In genomic region chr2:35720104-35720503, GRCm38 (mm10) we compare ENCODE assay signal across 15 mouse cellular contexts.
DNase-seq lines count a peak whose midpoint lies in the region; ATAC-seq and TF ChIP-seq lines count a peak whose summit lies in the region.
"Had no signal": no experiment of that assay in that cellular context is flagged by ENCODE, and none has a peak within 500 bp of the region (broad histone marks: within the 10 kb centered on the region; RNA-seq: fewer than 3 reads in every experiment).

No protein-coding gene starts in this region.

- H3K36me3 ChIP-seq in heart, adult 2 months (ENCODE audit: control insufficient read depth, insufficient read depth, low read length) = no peaks in the 10 kb centered on the region
- H3K36me3 ChIP-seq in heart, embryonic 11.5 days (ENCODE audit: control insufficient read depth, insufficient read depth, low read length) = peaks cover 79% of the 10 kb centered on the region
- H3K36me3 ChIP-seq in embryonic facial prominence, embryonic 10.5 days (replicated peaks) = peaks cover 98% of the 10 kb centered on the region
- H3K36me3 ChIP-seq in midbrain, embryonic 16.5 days (ENCODE audit: control insufficient read depth, insufficient read depth, low read length) = peaks cover 42% of the 10 kb centered on the region

- no peak for TF ChIP-seq EP300 in heart, adult 2 months (IDR thresholded peaks at IDR 0.05; ENCODE audit: insufficient read depth, low read depth, low read length)

- TF ChIP-seq CTCF in heart, adult 2 months (IDR thresholded peaks at IDR 0.05) = no peak
- no peak for TF ChIP-seq CTCF in Patski (IDR thresholded peaks at IDR 0.05)

- no peak overlapping the region for H3K9ac ChIP-seq in heart, adult 2 months (ENCODE audit: low read depth, low read length)
- no peak overlapping the region for H3K9ac ChIP-seq in heart, embryonic 11.5 days (ENCODE audit: low read depth, low read length)
- no peak overlapping the region for H3K9ac ChIP-seq in midbrain, embryonic 16.5 days (ENCODE audit: low read depth, low read length)

- ATAC-seq in heart, embryonic 11.5 days (replicated peaks; ENCODE audit: insufficient number of reproducible peaks, low FRiP score, low TSS enrichment) = no peak
- peak; percentile 3 for ATAC-seq in Patski
- ATAC-seq in midbrain, embryonic 16.5 days = no peak
- ATAC-seq: forebrain, embryonic 14.5 days had no signal

- no peaks in the 10 kb centered on the region for H3K79me2 ChIP-seq in heart, adult 2 months (replicated peaks; ENCODE audit: control insufficient read depth, insufficient read depth, low read length)

- H3K4me1 ChIP-seq in heart, adult 2 months (ENCODE audit: control insufficient read depth, insufficient read depth, low read length) = peaks cover 11% of the 10 kb centered on the region
- H3K4me1 ChIP-seq in heart, embryonic 11.5 days (ENCODE audit: control insufficient read depth, insufficient read depth, low read length) = peaks cover 5% of the 10 kb centered on the region
- H3K4me1 ChIP-seq in embryonic facial prominence, embryonic 10.5 days = no peaks in the 10 kb centered on the region
- no peaks in the 10 kb centered on the region for H3K4me1 ChIP-seq in midbrain, embryonic 16.5 days (ENCODE audit: control insufficient read depth, insufficient read depth, low read length)

- H3K4me2 ChIP-seq in heart, embryonic 11.5 days = no peak overlapping the region
- H3K4me2 ChIP-seq in midbrain, embryonic 16.5 days (ENCODE audit: low read length) = no peak overlapping the region
- H3K4me2 ChIP-seq: liver, embryonic 11.5 days; midbrain, embryonic 11.5 days had no signal

- H3K27me3 ChIP-seq in heart, adult 2 months (ENCODE audit: control insufficient read depth, insufficient read depth, low read length) = no peaks in the 10 kb centered on the region
- H3K27me3 ChIP-seq in heart, embryonic 11.5 days (ENCODE audit: control insufficient read depth, insufficient read depth, low read length) = no peaks in the 10 kb centered on the region
- no peaks in the 10 kb centered on the region for H3K27me3 ChIP-seq in Patski
- no peaks in the 10 kb centered on the region for H3K27me3 ChIP-seq in embryonic facial prominence, embryonic 10.5 days (replicated peaks; ENCODE audit: low read depth, poor library complexity, severe bottlenecking)
- H3K27me3 ChIP-seq in midbrain, embryonic 16.5 days (ENCODE audit: control insufficient read depth, insufficient read depth, low read depth, low read length) = no peaks in the 10 kb centered on the region

- 73% methylated on average over 12 of the region's 12 CpGs for WGBS in heart, adult 2 months
- WGBS in heart, embryonic 11.5 days (ENCODE audit: insufficient replicate concordance) = 95% methylated on average over 12 of the region's 12 CpGs
- WGBS in embryonic facial prominence, embryonic 10.5 days = 95% methylated on average over 12 of the region's 12 CpGs
- WGBS in midbrain, embryonic 16.5 days = 91% methylated on average over 12 of the region's 12 CpGs

- no peaks in the 10 kb centered on the region for H3K9me3 ChIP-seq in heart, embryonic 11.5 days (replicated peaks; ENCODE audit: control insufficient read depth, low read length)
- H3K9me3 ChIP-seq in embryonic facial prominence, embryonic 10.5 days = no peaks in the 10 kb centered on the region
- H3K9me3 ChIP-seq in midbrain, embryonic 16.5 days (replicated peaks; ENCODE audit: control insufficient read depth, low read length, poor library complexity, severe bottlenecking) = no peaks in the 10 kb centered on the region

- CTCF ChIA-PET in Patski (lab: Charles Lee) = no interaction called here

- in situ Hi-C loops in Patski (cut with MboI; ENCODE audit: low pct_unique_long_range_greater_than_20kb) = loop anchor here (5.0 kb wide), 1 partner anchor 187 kb away; no protein-coding TSS in a partner anchor

- POLR2A ChIA-PET in Patski (lab: Charles Lee) = no interaction called here

- DNase-seq in heart, adult 2 months = peak in 1 of 2 experiments; percentile 69
- no peak for DNase-seq in Patski (ENCODE audit: low read depth, low spot score)
- DNase-seq in cerebellum, adult 11-12 months = peak; percentile 71
- peak; percentile 79 for DNase-seq in gastrocnemius, postnatal 25 days
- DNase-seq in kidney, postnatal 10 days = no peak
- no peak for DNase-seq in embryonic facial prominence, embryonic 10.5 days (ENCODE audit: low spot score)
- DNase-seq: embryo, embryonic 11 days; kidney, postnatal 36 days; retina, postnatal 1 day; thymus, postnatal 14 days had no signal

- H3K4me3 ChIP-seq in heart, adult 2 months = no peak overlapping the region
- H3K4me3 ChIP-seq in heart, embryonic 11.5 days (ENCODE audit: low read depth, low read length) = no peak overlapping the region
- H3K4me3 ChIP-seq in embryonic facial prominence, embryonic 10.5 days = no peak overlapping the region
- H3K4me3 ChIP-seq in midbrain, embryonic 16.5 days (ENCODE audit: low read depth, low read length) = no peak overlapping the region

- H3K27ac ChIP-seq in heart, adult 2 months = peak overlapping the region; percentile 9; the same call in 1 of the 2 replicates
- H3K27ac ChIP-seq in heart, embryonic 11.5 days (ENCODE audit: low read depth, low read length) = no peak overlapping the region
- no peak overlapping the region for H3K27ac ChIP-seq in embryonic facial prominence, embryonic 10.5 days (replicated peaks)
- no peak overlapping the region for H3K27ac ChIP-seq in midbrain, embryonic 16.5 days (ENCODE audit: low read length)

- no peak for TF ChIP-seq POLR2A in heart, adult 2 months (IDR thresholded peaks at IDR 0.05; ENCODE audit: insufficient read depth, low read depth, low read length)

- intact Hi-C loops in heart, adult 2 months (cut with DNase I) = no loop called here

Comparison
In these comparisons a context has a peak if more than half of its experiments do, and no peak if none do; other contexts are left out.
1. DNase-seq: peak in cerebellum, adult 11-12 months (single experiment) and gastrocnemius, postnatal 25 days (single experiment); none in Patski (single experiment), kidney, postnatal 10 days (single experiment) and embryonic facial prominence, embryonic 10.5 days (single experiment).